Mouse (Mus musculus) heart, embryonic 14.5 days (tissue): ENCODE data around the gene Ints2. TPM values are rescaled to one million over a fixed set of nuclear protein-coding genes. Genes with fewer than 3 reads are reported as not detected.

Experiments used
- ATAC-seq: fragments of 200-750 bp; cut with Nextera tagmentation; 2 replicates; pipeline ENCODE4 v1.8.0; 2017; ENCODE audit warnings: low read depth, moderate TSS enrichment; ENCODE audit not compliant: insufficient number of reproducible peaks, insufficient read depth, low FRiP score
- H3K27ac ChIP-seq, 2 experiments: fragments of 200-500 bp in 1 of 2; fragments of 300-500 bp in 1 of 2; sonication (generic) in 1 of 2; replicated peaks in 1 of 2; 2 replicates each; pipeline ENCODE4 v1.5.1; 2012 to 2014; ENCODE audit warnings: low read depth in 2 of 2, low read length in 2 of 2, control low read depth in 1 of 2, mild to moderate bottlenecking in 1 of 2, mixed read lengths in 1 of 2; ENCODE audit not compliant: control insufficient read depth in 1 of 2, insufficient read depth in 1 of 2
- H3K27me3 ChIP-seq: fragments of 300-500 bp; sonication (generic); 2 replicates; pipeline ENCODE4 v1.6.1; 2014; ENCODE audit warnings: mild to moderate bottlenecking, low read length, control low read depth; ENCODE audit not compliant: control insufficient read depth, insufficient read depth
- H3K36me3 ChIP-seq: fragments of 300-500 bp; sonication (generic); 2 replicates; pipeline ENCODE4 v1.6.1; 2014; ENCODE audit warnings: mild to moderate bottlenecking, control low read depth, low read length, mixed read lengths; ENCODE audit not compliant: control insufficient read depth, insufficient read depth
- H3K4me1 ChIP-seq, 2 experiments: fragments of 200-500 bp in 1 of 2; fragments of 300-500 bp in 1 of 2; sonication (generic) in 1 of 2; 2 replicates each; pipeline ENCODE4 v1.6.1; 2012 to 2014; ENCODE audit warnings: low read length in 2 of 2, control low read depth in 1 of 2, mixed read lengths in 1 of 2; ENCODE audit not compliant: control insufficient read depth in 2 of 2, insufficient read depth in 2 of 2
- H3K4me2 ChIP-seq: fragments of 300-500 bp; sonication (generic); 2 replicates; pipeline ENCODE4 v1.6.1; 2014; ENCODE audit warnings: mild to moderate bottlenecking, low read length
- H3K4me3 ChIP-seq, 2 experiments: fragments of 200-500 bp in 1 of 2; fragments of 300-500 bp in 1 of 2; sonication (generic) in 1 of 2; 2 replicates each; pipeline ENCODE4 v1.5.1; 2012 to 2014; ENCODE audit warnings: low read length in 2 of 2, mild to moderate bottlenecking in 2 of 2, control low read depth in 1 of 2, low read depth in 1 of 2, moderate library complexity in 1 of 2; ENCODE audit not compliant: control insufficient read depth in 1 of 2, insufficient read depth in 1 of 2
- H3K9ac ChIP-seq: fragments of 300-500 bp; sonication (generic); 2 replicates; pipeline ENCODE4 v1.6.1; 2014; ENCODE audit warnings: mild to moderate bottlenecking, low read length
- H3K9me3 ChIP-seq: fragments of 300-500 bp; sonication (generic); 2 replicates; pipeline ENCODE4 v1.6.1; 2016; ENCODE audit warnings: low read length, control low read depth; ENCODE audit not compliant: control insufficient read depth
- WGBS: fragments of 180-500 bp; shearing (Covaris S2); extraction: QIAGEN DNeasy Blood & Tissue Kit; methylation state at CpG from one replicate; pipeline ENCODE4 v1.1.7; 2014; 5-methylcytosine and 5-hydroxymethylcytosine counted together
- polyA plus RNA-seq: library from polyadenylated mRNA; unstranded; fragments of >200 nt; fragmentation: Nextera tagmentation; extraction: Ambion mirVana; gene quantifications from 2 replicates; pipeline ENCODE4 v1.2.1, GENCODE M21; 2014

The Ints2 gene
- polyA plus RNA-seq, 1 experiment from 2014 or later = 13.6 TPM

- WGBS = 83% methylated on average over 4 of the region's 4 CpGs
- no peaks in the 10 kb centered on the region for H3K4me1 ChIP-seq
- no peaks in the 10 kb centered on the region for H3K9me3 ChIP-seq
- H3K27ac ChIP-seq = no peak overlapping the region
- ATAC-seq = no peak
- H3K4me2 ChIP-seq = no peak overlapping the region
- no peaks in the 10 kb centered on the region for H3K27me3 ChIP-seq
- H3K36me3 ChIP-seq = peaks cover 88% of the 10 kb centered on the region
- H3K9ac ChIP-seq = no peak overlapping the region
- H3K4me3 ChIP-seq = no peak overlapping the region
Observed at GRCm38 (mm10) chr11:86232446-86232845, 24.9 kb downstream of the Ints2 start.

- no peak overlapping the region for H3K9ac ChIP-seq
- H3K9me3 ChIP-seq = no peaks in the 10 kb centered on the region
- ATAC-seq = no peak
- no peak overlapping the region for H3K4me2 ChIP-seq
- no peaks in the 10 kb centered on the region for H3K4me1 ChIP-seq
- no peak overlapping the region for H3K27ac ChIP-seq
- WGBS = 96% methylated on average over 13 of the region's 13 CpGs
- H3K27me3 ChIP-seq = no peaks in the 10 kb centered on the region
- H3K36me3 ChIP-seq = peaks cover 85% of the 10 kb centered on the region
- no peak overlapping the region for H3K4me3 ChIP-seq
Observed at GRCm38 (mm10) chr11:86231781-86232350, 25.5 kb downstream of the Ints2 start.

GRCm38 (mm10) chr11:86226646-86227180 is 30.7 kb downstream of the Ints2 start:
- H3K36me3 ChIP-seq = peaks cover 73% of the 10 kb centered on the region
- no peak for ATAC-seq
- H3K4me1 ChIP-seq = no peaks in the 10 kb centered on the region
- no peaks in the 10 kb centered on the region for H3K27me3 ChIP-seq
- H3K4me3 ChIP-seq = no peak overlapping the region
- no peaks in the 10 kb centered on the region for H3K9me3 ChIP-seq
- H3K27ac ChIP-seq = no peak overlapping the region
- no peak overlapping the region for H3K4me2 ChIP-seq
- WGBS = 86% methylated on average over 8 of the region's 8 CpGs
- no peak overlapping the region for H3K9ac ChIP-seq

GRCm38 (mm10) chr11:86225761-86226160 is 31.6 kb downstream of the Ints2 start:
- H3K9me3 ChIP-seq = no peaks in the 10 kb centered on the region
- H3K27ac ChIP-seq = no peak overlapping the region
- H3K4me2 ChIP-seq = no peak overlapping the region
- no peak for ATAC-seq
- no peaks in the 10 kb centered on the region for H3K27me3 ChIP-seq
- H3K36me3 ChIP-seq = peaks cover 66% of the 10 kb centered on the region
- no peak overlapping the region for H3K9ac ChIP-seq
- no peaks in the 10 kb centered on the region for H3K4me1 ChIP-seq
- WGBS = 82% methylated on average over 4 of the region's 4 CpGs
- no peak overlapping the region for H3K4me3 ChIP-seq

- H3K9ac ChIP-seq = no peak overlapping the region
- H3K4me1 ChIP-seq = no peaks in the 10 kb centered on the region
- ATAC-seq = no peak
- H3K36me3 ChIP-seq = peaks cover 84% of the 10 kb centered on the region
- H3K9me3 ChIP-seq = no peaks in the 10 kb centered on the region
- no peak overlapping the region for H3K4me2 ChIP-seq
- H3K27ac ChIP-seq = no peak overlapping the region
- 100% methylated on average over 1 of the region's 1 CpGs for WGBS
- no peak overlapping the region for H3K4me3 ChIP-seq
- H3K27me3 ChIP-seq = no peaks in the 10 kb centered on the region
Observed at GRCm38 (mm10) chr11:86211803-86212202, 45.6 kb downstream of the Ints2 start.

- no peak overlapping the region for H3K4me3 ChIP-seq
- no peak overlapping the region for H3K27ac ChIP-seq
- no peaks in the 10 kb centered on the region for H3K9me3 ChIP-seq
- no peak overlapping the region for H3K4me2 ChIP-seq
- peaks cover 85% of the 10 kb centered on the region for H3K36me3 ChIP-seq
- no peaks in the 10 kb centered on the region for H3K4me1 ChIP-seq
- 85% methylated on average over 2 of the region's 2 CpGs for WGBS
- H3K9ac ChIP-seq = no peak overlapping the region
- no peaks in the 10 kb centered on the region for H3K27me3 ChIP-seq
- ATAC-seq = no peak
Observed at GRCm38 (mm10) chr11:86209123-86209522, 48.3 kb downstream of the Ints2 start.

GRCm38 (mm10) chr11:86205876-86206275 is 51.5 kb downstream of the Ints2 start:
- no peak overlapping the region for H3K9ac ChIP-seq
- peaks cover 68% of the 10 kb centered on the region for H3K36me3 ChIP-seq
- peaks cover 2 to 7% of the 10 kb centered on the region in 2 experiments; a peak in 3 of 4 replicates for H3K4me1 ChIP-seq
- H3K27me3 ChIP-seq = no peaks in the 10 kb centered on the region
- WGBS = 92% methylated on average over 4 of the region's 4 CpGs
- no peaks in the 10 kb centered on the region for H3K9me3 ChIP-seq
- no peak for ATAC-seq
- no peak overlapping the region for H3K4me3 ChIP-seq
- H3K27ac ChIP-seq = no peak overlapping the region
- H3K4me2 ChIP-seq = no peak overlapping the region

GRCm38 (mm10) chr11:86205031-86205430 is 52.3 kb downstream of the Ints2 start:
- Histone ChIP-seq H3K4me1 (peaks cover 2 to 10% of the 10 kb centered on the region in 2 experiments; a peak in 3 of 4 replicates), H3K4me2 (no peak overlapping the region), H3K27ac (no peak overlapping the region), H3K36me3 (peaks cover 66% of the 10 kb centered on the region), H3K9ac (no peak overlapping the region), H3K9me3 (no peaks in the 10 kb centered on the region), H3K27me3 (no peaks in the 10 kb centered on the region), H3K4me3 (no peak overlapping the region)
- no peak for ATAC-seq
- 93% methylated on average over 5 of the region's 5 CpGs for WGBS
